Mouse (Mus musculus) E14TG2a.4 (cell line): ENCODE results near the gene Gfy.

Experiments
- H3K27me3 ChIP-seq: 2 replicates; pipeline ENCODE4 v1.6.1; 2014; ENCODE audit warnings: low read length, control low read depth; ENCODE audit not compliant: insufficient read depth
- H3K36me3 ChIP-seq: 2 replicates; pipeline ENCODE4 v1.6.1; 2014; ENCODE audit warnings: low read length, control low read depth; ENCODE audit not compliant: insufficient read depth
- H3K4me1 ChIP-seq: replicated peaks from 2 replicates; pipeline ENCODE4 v1.6.1; 2014; ENCODE audit warnings: low read depth, low read length, control low read depth
- H3K4me3 ChIP-seq: replicated peaks from 2 replicates; pipeline ENCODE4 v1.5.1; 2014; ENCODE audit warnings: mild to moderate bottlenecking, low read length
- H3K9me3 ChIP-seq: 2 replicates; pipeline ENCODE4 v1.6.1; 2014; ENCODE audit warnings: low read length, control low read depth
- CTCF ChIP-seq: conservative IDR thresholded peaks from 2 replicates; pipeline ENCODE4 v1.5.1; 2014; ENCODE audit warnings: low read length
- NANOG ChIP-seq: IDR thresholded peaks from 2 replicates; pipeline ENCODE4 v1.6.1; 2014; ENCODE audit warnings: borderline replicate concordance, low read length, mixed read lengths
- POU5F1 ChIP-seq: IDR thresholded peaks from 2 replicates; pipeline ENCODE4 v1.6.1; 2014; ENCODE audit warnings: low read length, borderline replicate concordance

Gene Gfy

GRCm38 (mm10) chr7:45126844-45127699, 52.3 kb downstream of the Gfy start:
- TF ChIP-seq CTCF (peak; percentile 21; the same call in 1 of the 2 replicates), NANOG (no peak), POU5F1 (no peak)
- Histone ChIP-seq H3K9me3 (no peaks in the 10 kb centered on the region), H3K4me1 (peaks cover 32% of the 10 kb centered on the region), H3K27me3 (no peaks in the 10 kb centered on the region), H3K36me3 (peaks cover 45% of the 10 kb centered on the region), H3K4me3 (peak overlapping the region; percentile 92)
